Mouse (Mus musculus): ENCODE data around the gene Tas2r138. TPM values are rescaled to one million over a fixed set of nuclear protein-coding genes. Genes with fewer than 3 reads are reported as not detected.

The Tas2r138 gene
- not detected for total RNA-seq (2023)

DNA sequence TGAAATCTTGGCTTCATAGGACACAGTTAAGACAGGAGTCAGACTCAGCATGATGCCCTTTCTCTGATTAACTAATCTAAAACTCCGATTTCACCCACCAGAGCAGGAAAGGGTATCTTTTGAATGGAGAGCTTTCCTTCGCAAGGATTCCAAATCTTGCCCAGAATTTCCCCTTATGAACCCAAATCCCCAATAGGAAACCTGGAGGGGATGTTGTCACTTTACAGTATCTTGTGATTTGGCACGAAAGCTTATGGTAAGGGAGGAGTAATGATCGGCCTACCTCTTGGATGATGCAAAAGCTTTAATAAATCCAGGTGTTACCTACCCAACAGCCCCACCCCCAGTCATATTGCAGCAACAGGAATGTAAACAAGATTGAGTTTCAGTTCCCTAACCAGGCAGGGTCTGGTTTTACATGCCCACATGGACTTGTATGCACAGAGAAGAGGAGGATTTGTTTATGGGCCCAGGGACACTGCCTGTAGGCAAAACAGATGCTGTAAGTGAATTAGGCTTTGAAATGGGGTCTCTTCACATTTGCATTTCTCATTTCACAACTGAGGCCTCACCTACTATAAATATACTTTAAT is at the start of gene Tas2r138:
Gene Tas2r138, minus strand, starts transcription at position 51 of the 593 bp plus-strand sequence.

DNA sequence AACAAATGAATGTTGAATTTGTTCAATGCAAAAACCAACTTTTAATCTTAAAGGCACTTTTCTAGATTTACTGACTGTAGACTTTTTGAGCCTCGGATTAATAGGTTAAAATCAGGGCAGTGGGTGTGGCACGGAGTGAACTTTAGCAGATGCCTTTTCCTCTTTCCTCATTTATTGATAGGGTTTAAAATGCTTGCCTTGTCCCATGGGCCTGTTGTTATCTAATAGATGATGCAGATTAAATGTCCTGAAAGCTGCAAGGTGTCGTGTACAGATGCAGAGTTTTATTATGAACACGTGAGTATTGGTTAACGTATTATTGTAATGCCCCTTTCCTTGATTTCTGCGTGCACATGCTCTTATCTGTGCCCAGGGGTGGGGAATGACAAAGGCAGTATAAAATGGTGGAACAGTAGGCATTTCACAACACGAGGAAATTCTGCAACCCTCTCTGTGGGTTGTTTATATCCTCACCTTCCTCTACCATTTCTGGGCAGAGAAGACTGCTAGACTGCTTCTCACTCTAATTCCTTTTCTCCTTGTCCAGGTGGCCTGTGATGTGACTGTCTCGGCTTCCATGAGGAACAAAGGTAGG is 15.4 kb upstream of the Tas2r138 start, which contains the start of gene Mgam:
Gene Mgam, plus strand, starts transcription at position 426 of the 595 bp plus-strand sequence.

DNA sequence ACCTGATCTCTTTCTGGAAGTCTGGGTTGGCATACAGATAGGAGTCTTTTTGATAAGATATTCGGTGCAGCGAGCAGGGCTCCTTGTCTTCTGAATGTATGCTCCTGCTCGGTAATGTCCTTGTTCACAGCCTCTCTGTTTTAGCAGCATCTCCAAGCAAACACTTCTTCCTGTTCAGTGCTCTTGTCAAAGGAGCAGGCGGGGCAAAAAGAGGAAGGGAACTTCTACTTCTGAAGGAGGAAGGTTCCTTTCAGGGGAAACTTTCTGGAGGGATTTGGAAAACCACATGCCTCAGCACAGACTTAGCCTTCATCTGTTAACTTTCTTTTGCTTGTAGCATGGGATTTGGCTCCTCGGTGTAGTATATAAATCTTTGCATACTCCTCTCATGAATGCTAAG is 27.5 kb downstream of the Tas2r138 start, which contains the start of gene Clec5a:
Gene Clec5a, minus strand, starts transcription at position 177 of the 400 bp plus-strand sequence.

DNA sequence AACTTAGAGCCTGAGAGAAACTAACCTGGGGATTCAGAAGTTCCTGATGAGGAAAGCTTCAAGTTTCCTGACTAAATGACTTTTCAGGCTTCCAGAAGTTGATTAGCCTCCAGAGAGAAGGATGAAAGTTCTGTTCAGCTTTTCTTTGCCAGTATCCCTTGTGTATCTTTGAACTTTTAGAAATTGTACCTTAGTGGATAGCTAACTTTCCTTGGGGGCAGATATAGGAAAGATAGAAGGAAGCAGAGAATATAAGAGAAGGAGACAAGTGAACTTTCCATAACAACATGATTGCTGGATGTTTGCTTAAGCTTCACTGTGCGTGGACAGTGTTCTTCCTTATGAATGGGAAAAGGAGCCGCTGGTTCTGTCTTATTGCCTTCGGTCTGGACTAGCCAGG is 43.9 kb downstream of the Tas2r138 start, which contains the start of gene Olfr460:
Gene Olfr460, plus strand, starts transcription at position 301 of the 400 bp plus-strand sequence.

Other genes starting within 250 kb of the Tas2r138 start
- gene E330009J07Rik, start 177.2 kb downstream of the Tas2r138 start, total RNA-seq (2023): 10 to 100 TPM; 13.9 to 15.1 TPM
- not detected for gene Wee2, start 174.2 kb downstream of the Tas2r138 start, total RNA-seq (2023)
- gene Ssbp1, start 142.0 kb downstream of the Tas2r138 start, total RNA-seq (2023): 10 to 100 TPM; 93.1 to 99.4 TPM
- 1 to 10 TPM in 1 of 2 experiments, not detected in 1; 1.0 TPM for gene Tas2r137, start 122.1 kb downstream of the Tas2r138 start, total RNA-seq (2023)
- under 1 TPM in 1 of 2 experiments, not detected in 1; 0.73 TPM for gene Tas2r108, start 119.8 kb downstream of the Tas2r138 start, total RNA-seq (2023)
- not detected for gene Prss37, start 93.8 kb downstream of the Tas2r138 start, total RNA-seq (2023)
- not detected for gene Olfr461, start 58.3 kb downstream of the Tas2r138 start, total RNA-seq (2023)
- not detected for gene Olfr460, start 43.8 kb downstream of the Tas2r138 start, total RNA-seq (2023)
- not detected for gene Clec5a, start 27.5 kb downstream of the Tas2r138 start, total RNA-seq (2023)
- gene Mgam, start 15.5 kb upstream of the Tas2r138 start, total RNA-seq (2023): not detected

All from B cell, adult 67 days (primary cell).